Mouse (Mus musculus): ENCODE measurements at regions not wholly inside any gene's neighbourhood (a gene's known extent, or its start where the extent isn't known, plus 50 kb on each side); places are given as distances from the start of the nearest gene placed in this dataset.

DNA sequence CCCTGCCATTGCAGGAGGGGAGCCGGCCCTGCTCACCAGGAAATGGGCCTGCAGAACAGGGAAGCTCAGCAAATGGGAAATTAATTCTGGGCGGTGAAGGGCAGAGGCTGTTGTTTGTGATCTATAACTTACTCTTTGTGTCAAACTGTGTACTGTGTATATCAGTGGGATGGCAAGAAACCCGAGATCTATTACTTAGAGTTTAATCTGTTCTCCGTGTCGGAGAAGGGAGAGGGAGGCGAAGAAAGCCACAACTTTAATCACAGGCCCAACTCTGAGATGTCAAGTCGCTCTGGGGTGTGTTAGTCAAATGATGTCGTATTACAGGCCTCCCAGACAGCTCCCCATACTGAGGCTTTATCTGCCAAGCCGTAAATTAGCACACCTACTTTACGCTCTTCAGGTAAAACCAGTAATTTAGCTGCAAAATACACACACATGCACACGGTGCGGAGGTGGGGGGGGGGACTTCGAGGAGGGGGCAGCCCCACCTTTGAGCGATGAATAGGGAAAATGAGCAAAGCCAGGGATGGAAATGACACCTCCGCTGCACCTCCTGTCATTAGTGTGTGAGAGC is 158.0 kb downstream of the Rplp1 start:
- DNase-seq (ENCODE audit: low spot score) = no peak
- 48% methylated on average over 15 of the region's 15 CpGs for WGBS
- Histone ChIP-seq H3K4me2 (replicated peaks; ENCODE audit: low read depth, low read length, severe bottlenecking) (no peak overlapping the region), H3K4me1 (ENCODE audit: control insufficient read depth, insufficient read depth, low read length) (peaks cover 6% of the 10 kb centered on the region), H3K4me3 (replicated peaks; ENCODE audit: low read length) (no peak overlapping the region), H3K9ac (ENCODE audit: low read depth, low read length, severe bottlenecking) (no peak overlapping the region), H3K27ac (replicated peaks; ENCODE audit: low read depth, low read length) (no peak overlapping the region), H3K36me3 (ENCODE audit: control insufficient read depth, insufficient read depth, low read length) (no peaks in the 10 kb centered on the region), H3K27me3 (ENCODE audit: control insufficient read depth, insufficient read depth, low read length) (no peaks in the 10 kb centered on the region), H3K9me3 (ENCODE audit: control insufficient read depth, low read length) (no peaks in the 10 kb centered on the region)
- TF ChIP-seq POLR2A (IDR thresholded peaks at IDR 0.05; ENCODE audit: borderline replicate concordance, extremely low read depth, insufficient read depth, insufficient read length) = no peak
- no peak; the same call in 1 of the 2 replicates for ATAC-seq (ENCODE audit: low FRiP score, low read depth)

DNA sequence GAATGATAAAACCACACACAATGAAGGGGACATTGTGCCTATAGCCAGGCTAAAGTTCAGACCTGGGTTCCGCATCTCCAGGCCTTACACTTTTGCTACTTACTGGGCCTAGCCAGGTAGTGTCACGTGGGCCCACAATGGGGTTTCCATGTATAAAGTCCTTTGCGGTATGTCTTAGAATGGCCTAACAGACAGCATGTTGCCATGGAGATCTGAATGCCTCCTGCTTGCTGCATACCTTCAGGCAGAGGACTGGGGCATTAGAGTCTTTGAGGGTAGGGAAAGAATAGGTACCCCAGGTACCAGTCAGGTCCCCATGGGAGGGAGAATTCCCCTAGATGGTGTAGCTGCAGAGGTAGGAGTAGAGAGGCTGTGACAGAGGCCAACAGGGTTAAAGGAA is 159.0 kb downstream of the Rplp1 start:
- ATAC-seq (ENCODE audit: low FRiP score, low read depth) = no peak
- WGBS = 77% methylated on average over 3 of the region's 3 CpGs
- TF ChIP-seq POLR2A (IDR thresholded peaks at IDR 0.05; ENCODE audit: borderline replicate concordance, extremely low read depth, insufficient read depth, insufficient read length) = no peak
- peaks cover 6% of the 10 kb centered on the region; the same call in 1 of the 2 replicates for H3K9me3 ChIP-seq (ENCODE audit: control insufficient read depth, low read length)
- no peaks in the 10 kb centered on the region for H3K27me3 ChIP-seq (ENCODE audit: control insufficient read depth, insufficient read depth, low read length)
- no peaks in the 10 kb centered on the region for H3K36me3 ChIP-seq (ENCODE audit: control insufficient read depth, insufficient read depth, low read length)
- peaks cover 6% of the 10 kb centered on the region for H3K4me1 ChIP-seq (ENCODE audit: control insufficient read depth, insufficient read depth, low read length)
- H3K27ac ChIP-seq (replicated peaks; ENCODE audit: low read depth, low read length) = no peak overlapping the region
- no peak overlapping the region for H3K9ac ChIP-seq (ENCODE audit: low read depth, low read length, severe bottlenecking)
- H3K4me2 ChIP-seq (replicated peaks; ENCODE audit: low read depth, low read length, severe bottlenecking) = no peak overlapping the region
- no peak for DNase-seq (ENCODE audit: low spot score)
- H3K4me3 ChIP-seq (replicated peaks; ENCODE audit: low read length) = no peak overlapping the region

DNA sequence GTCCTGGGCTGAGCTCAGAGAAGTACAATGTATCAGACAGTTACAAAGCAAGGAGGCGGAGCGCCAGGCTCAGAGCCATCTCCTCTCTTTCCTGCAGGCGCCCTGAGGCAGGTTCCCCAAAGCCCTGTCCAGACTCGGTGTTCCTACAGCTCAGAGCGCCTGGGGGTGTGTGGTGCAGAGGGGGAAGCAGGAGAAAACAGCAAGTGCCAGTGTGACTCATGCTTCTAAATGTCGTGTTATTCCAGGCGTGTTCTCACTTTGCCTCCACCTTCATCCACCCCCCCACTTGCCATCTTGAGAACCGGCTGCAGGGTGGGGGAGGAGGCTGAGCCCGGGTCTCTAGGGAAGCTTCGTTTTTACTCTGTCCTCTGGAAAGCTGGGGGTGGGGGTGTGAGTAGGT is 160.5 kb downstream of the Rplp1 start:
- no peak overlapping the region for H3K4me3 ChIP-seq (replicated peaks; ENCODE audit: low read length)
- H3K4me2 ChIP-seq (replicated peaks; ENCODE audit: low read depth, low read length, severe bottlenecking) = 0 out of 2 replicates have a peak overlapping the region, but pooled peaks have one; percentile 13
- H3K27me3 ChIP-seq (ENCODE audit: control insufficient read depth, insufficient read depth, low read length) = no peaks in the 10 kb centered on the region
- peaks cover 6% of the 10 kb centered on the region for H3K4me1 ChIP-seq (ENCODE audit: control insufficient read depth, insufficient read depth, low read length)
- H3K9ac ChIP-seq (ENCODE audit: low read depth, low read length, severe bottlenecking) = 0 out of 2 replicates have a peak overlapping the region, but pooled peaks have one; percentile 2
- no peaks in the 10 kb centered on the region for H3K36me3 ChIP-seq (ENCODE audit: control insufficient read depth, insufficient read depth, low read length)
- peaks cover 6% of the 10 kb centered on the region; the same call in 1 of the 2 replicates for H3K9me3 ChIP-seq (ENCODE audit: control insufficient read depth, low read length)
- no peak overlapping the region for H3K27ac ChIP-seq (replicated peaks; ENCODE audit: low read depth, low read length)
- DNase-seq (ENCODE audit: low spot score) (no peak), ATAC-seq (ENCODE audit: low FRiP score, low read depth) (no peak)
- WGBS = 35% methylated on average over 8 of the region's 10 CpGs
- TF ChIP-seq POLR2A (IDR thresholded peaks at IDR 0.05; ENCODE audit: borderline replicate concordance, extremely low read depth, insufficient read depth, insufficient read length) = no peak

DNA sequence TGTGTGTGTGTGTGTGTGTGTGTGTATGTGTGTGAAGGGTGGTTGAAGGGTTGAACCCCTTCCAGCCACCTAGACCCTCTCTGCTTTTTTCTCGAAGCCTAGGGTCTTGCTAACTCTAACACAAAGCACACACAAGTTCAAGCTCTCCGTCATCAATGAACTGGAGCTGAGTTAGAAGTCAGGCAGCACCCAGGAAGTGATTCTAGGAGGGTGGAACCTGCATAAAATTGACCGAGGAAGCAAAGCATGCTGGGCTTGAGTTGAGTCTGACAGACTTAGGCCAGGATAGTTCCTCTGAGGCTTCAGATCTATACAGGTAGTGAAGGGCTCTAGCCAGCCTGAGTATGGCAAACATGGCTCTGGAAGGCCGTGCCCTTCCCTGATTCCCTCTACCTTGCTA is 165.1 kb downstream of the Rplp1 start:
- DNase-seq (ENCODE audit: low spot score) (no peak), ATAC-seq (ENCODE audit: low FRiP score, low read depth) (no peak)
- H3K27ac ChIP-seq (replicated peaks; ENCODE audit: low read depth, low read length) = no peak overlapping the region
- H3K9ac ChIP-seq (ENCODE audit: low read depth, low read length, severe bottlenecking) = no peak overlapping the region
- 89% methylated on average over 4 of the region's 4 CpGs for WGBS
- peaks cover 6% of the 10 kb centered on the region; the same call in 1 of the 2 replicates for H3K9me3 ChIP-seq (ENCODE audit: control insufficient read depth, low read length)
- H3K4me1 ChIP-seq (ENCODE audit: control insufficient read depth, insufficient read depth, low read length) = peaks cover 3% of the 10 kb centered on the region
- H3K4me3 ChIP-seq (replicated peaks; ENCODE audit: low read length) = no peak overlapping the region
- H3K4me2 ChIP-seq (replicated peaks; ENCODE audit: low read depth, low read length, severe bottlenecking) = no peak overlapping the region
- H3K27me3 ChIP-seq (ENCODE audit: control insufficient read depth, insufficient read depth, low read length) = no peaks in the 10 kb centered on the region
- H3K36me3 ChIP-seq (ENCODE audit: control insufficient read depth, insufficient read depth, low read length) = no peaks in the 10 kb centered on the region
- TF ChIP-seq POLR2A (IDR thresholded peaks at IDR 0.05; ENCODE audit: borderline replicate concordance, extremely low read depth, insufficient read depth, insufficient read length) = no peak

DNA sequence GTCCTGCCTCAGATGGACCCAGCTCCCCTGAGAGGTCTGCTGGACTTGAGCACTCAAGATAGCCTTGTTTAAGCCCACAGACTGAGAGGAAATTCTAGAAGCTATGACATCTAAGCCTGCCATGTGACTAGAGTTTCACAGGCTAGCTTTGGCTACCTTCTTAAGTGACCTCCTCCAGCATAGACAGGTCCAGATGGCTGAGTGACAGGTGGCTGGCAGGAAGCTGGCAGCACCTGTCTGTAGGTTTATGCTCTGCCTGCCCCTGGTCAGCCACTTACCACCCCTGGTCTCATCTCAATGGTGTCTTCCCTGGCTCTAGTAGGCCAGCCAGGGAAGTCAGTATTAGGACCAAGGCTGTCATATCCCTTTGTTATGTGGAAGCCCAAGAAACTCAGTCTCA is 165.9 kb downstream of the Rplp1 start:
- DNase-seq (ENCODE audit: low spot score) = no peak
- no peaks in the 10 kb centered on the region for H3K36me3 ChIP-seq (ENCODE audit: control insufficient read depth, insufficient read depth, low read length)
- H3K9ac ChIP-seq (ENCODE audit: low read depth, low read length, severe bottlenecking) = no peak overlapping the region
- no peak overlapping the region for H3K4me2 ChIP-seq (replicated peaks; ENCODE audit: low read depth, low read length, severe bottlenecking)
- peaks cover 6% of the 10 kb centered on the region; the same call in 1 of the 2 replicates for H3K9me3 ChIP-seq (ENCODE audit: control insufficient read depth, low read length)
- no peak overlapping the region for H3K4me3 ChIP-seq (replicated peaks; ENCODE audit: low read length)
- no peak for TF ChIP-seq POLR2A (IDR thresholded peaks at IDR 0.05; ENCODE audit: borderline replicate concordance, extremely low read depth, insufficient read depth, insufficient read length)
- no peaks in the 10 kb centered on the region for H3K4me1 ChIP-seq (ENCODE audit: control insufficient read depth, insufficient read depth, low read length)
- H3K27me3 ChIP-seq (ENCODE audit: control insufficient read depth, insufficient read depth, low read length) = no peaks in the 10 kb centered on the region
- ATAC-seq (ENCODE audit: low FRiP score, low read depth) = no peak
- H3K27ac ChIP-seq (replicated peaks; ENCODE audit: low read depth, low read length) = no peak overlapping the region

Measured in limb, embryonic 14.5 days (tissue).